Mouse (Mus musculus) hindbrain, embryonic 12.5 days (tissue): Measurements from ENCODE around the gene Ube2s. TPM values are rescaled to one million over a fixed set of nuclear protein-coding genes. Genes with fewer than 3 reads are reported as not detected.
"Not testable (repeated sequence)": the region's sequence is repeated elsewhere in the genome, so short reads cannot be mapped to it uniquely, and the experiment has no call there.

Source experiments
- ATAC-seq: fragments of 200-750 bp; cut with Nextera tagmentation; 2 replicates; pipeline ENCODE4 v1.8.0; 2017; ENCODE audit warnings: moderate TSS enrichment; ENCODE audit not compliant: low FRiP score
- H3K27ac ChIP-seq: fragments of 300-500 bp; sonication (generic); 2 replicates; pipeline ENCODE4 v1.5.1; 2016; ENCODE audit warnings: mild to moderate bottlenecking
- H3K27me3 ChIP-seq: fragments of 300-500 bp; sonication (generic); 2 replicates; pipeline ENCODE4 v1.6.1; 2016; ENCODE audit warnings: mild to moderate bottlenecking
- H3K36me3 ChIP-seq: fragments of 300-500 bp; sonication (generic); 2 replicates; pipeline ENCODE4 v1.6.1; 2016; ENCODE audit warnings: mild to moderate bottlenecking
- H3K4me1 ChIP-seq: fragments of 300-500 bp; sonication (generic); 2 replicates; pipeline ENCODE4 v1.6.1; 2016
- H3K4me2 ChIP-seq: fragments of 300-500 bp; sonication (generic); replicated peaks from 2 replicates; pipeline ENCODE4 v1.6.1; 2016; ENCODE audit warnings: mild to moderate bottlenecking
- H3K4me3 ChIP-seq: fragments of 300-500 bp; sonication (generic); 2 replicates; pipeline ENCODE4 v1.5.1; 2016; ENCODE audit warnings: mild to moderate bottlenecking
- H3K9ac ChIP-seq: fragments of 300-500 bp; sonication (generic); 2 replicates; pipeline ENCODE4 v1.6.1; 2016; ENCODE audit warnings: mild to moderate bottlenecking, moderate library complexity
- H3K9me3 ChIP-seq: fragments of 300-500 bp; sonication (generic); replicated peaks from 2 replicates; pipeline ENCODE4 v1.6.1; 2016; ENCODE audit warnings: mild to moderate bottlenecking
- WGBS: fragments of 180-500 bp; shearing (Covaris S2); methylation state at CpG from one replicate; pipeline ENCODE4 v1.1.7; 2016; 5-methylcytosine and 5-hydroxymethylcytosine counted together
- polyA plus RNA-seq: library from polyadenylated mRNA; unstranded; fragments of >200 nt; fragmentation: Nextera tagmentation; extraction: Ambion mirVana; gene quantifications from 2 replicates; pipeline ENCODE4 v1.2.1, GENCODE M21; 2016

Gene Ube2s
- polyA plus RNA-seq, result 331 and 348 TPM in 2 replicates

GRCm38 (mm10) chr7:4812303-4813104, at the start of gene Ube2s:
Ube2s (minus strand) TSS chr7:4812590.
- peak; percentile 99 for ATAC-seq
- under 1% methylated on average over 62 of the region's 62 CpGs for WGBS
- no peaks in the 10 kb centered on the region for H3K27me3 ChIP-seq
- peak within 1 kb of the TSS; percentile 98 for H3K9ac ChIP-seq
- peaks cover 24% of the 10 kb centered on the region for H3K36me3 ChIP-seq
- peak within 1 kb of the TSS; percentile 91 for H3K4me3 ChIP-seq
- H3K27ac ChIP-seq, result peak within 1 kb of the TSS; percentile 97
- H3K4me1 ChIP-seq, result peaks cover 27% of the 10 kb centered on the region
- peak within 1 kb of the TSS; percentile 87 for H3K4me2 ChIP-seq
- no peaks in the 10 kb centered on the region for H3K9me3 ChIP-seq

- not testable (repeated sequence) for H3K36me3 ChIP-seq, H3K9me3 ChIP-seq, ATAC-seq, H3K9ac ChIP-seq, H3K4me1 ChIP-seq, H3K27ac ChIP-seq, H3K4me3 ChIP-seq, H3K27me3 ChIP-seq, H3K4me2 ChIP-seq
- 78% methylated on average over 3 of the region's 3 CpGs for whole genome bisulfite sequencing
These were observed 48.5 kb upstream of the Ube2s start for GRCm38 (mm10) chr7:4860926-4861325.

GRCm38 (mm10) chr7:4859418-4859978, 47.1 kb upstream of the Ube2s start:
- Histone ChIP-seq H3K27me3 (peaks cover 4% of the 10 kb centered on the region), H3K9ac (no peak overlapping the region), H3K4me2 (no peak overlapping the region), H3K9me3 (no peaks in the 10 kb centered on the region), H3K36me3 (no peaks in the 10 kb centered on the region), H3K4me1 (no peaks in the 10 kb centered on the region), H3K27ac (no peak overlapping the region), H3K4me3 (no peak overlapping the region)
- 73% methylated on average over 12 of the region's 12 CpGs for WGBS
- no peak for ATAC-seq

- Histone ChIP-seq H3K4me3 (no peak overlapping the region), H3K9me3 (no peaks in the 10 kb centered on the region; the same call in 1 of the 2 replicates), H3K4me2 (no peak overlapping the region), H3K9ac (no peak overlapping the region), H3K4me1 (no peaks in the 10 kb centered on the region), H3K36me3 (no peaks in the 10 kb centered on the region), H3K27ac (no peak overlapping the region), H3K27me3 (peaks cover 4% of the 10 kb centered on the region)
- no peak for ATAC-seq
- 73% methylated on average over 7 of the region's 7 CpGs for WGBS
These were observed 44.9 kb upstream of the Ube2s start for GRCm38 (mm10) chr7:4857321-4857720.

- Histone ChIP-seq H3K4me2 (no peak overlapping the region), H3K9ac (no peak overlapping the region), H3K36me3 (no peaks in the 10 kb centered on the region), H3K4me3 (no peak overlapping the region), H3K9me3 (no peaks in the 10 kb centered on the region; the same call in 1 of the 2 replicates), H3K4me1 (no peaks in the 10 kb centered on the region), H3K27ac (no peak overlapping the region), H3K27me3 (peaks cover 6% of the 10 kb centered on the region)
- ATAC-seq, result no peak
- WGBS, result 88% methylated on average over 9 of the region's 9 CpGs
These were observed 44.1 kb upstream of the Ube2s start for GRCm38 (mm10) chr7:4856508-4856907.

GRCm38 (mm10) chr7:4853613-4854012, 41.2 kb upstream of the Ube2s start:
- no peaks in the 10 kb centered on the region; the same call in 1 of the 2 replicates for H3K9me3 ChIP-seq
- no peak for ATAC-seq
- H3K4me2 ChIP-seq, result no peak overlapping the region
- H3K27ac ChIP-seq, result no peak overlapping the region
- WGBS, result 81% methylated on average over 3 of the region's 3 CpGs
- no peaks in the 10 kb centered on the region for H3K4me1 ChIP-seq
- peaks cover 6% of the 10 kb centered on the region for H3K27me3 ChIP-seq
- H3K4me3 ChIP-seq, result no peak overlapping the region
- H3K36me3 ChIP-seq, result no peaks in the 10 kb centered on the region
- no peak overlapping the region for H3K9ac ChIP-seq

GRCm38 (mm10) chr7:4851315-4851688, 38.9 kb upstream of the Ube2s start:
- 71% methylated on average over 8 of the region's 8 CpGs for WGBS
- no peak overlapping the region for H3K9ac ChIP-seq
- H3K36me3 ChIP-seq, result no peaks in the 10 kb centered on the region
- no peak overlapping the region for H3K27ac ChIP-seq
- no peak overlapping the region for H3K4me2 ChIP-seq
- no peaks in the 10 kb centered on the region for H3K4me1 ChIP-seq
- H3K4me3 ChIP-seq, result no peak overlapping the region
- no peaks in the 10 kb centered on the region; the same call in 1 of the 2 replicates for H3K9me3 ChIP-seq
- H3K27me3 ChIP-seq, result 0 out of 2 replicates have a peak, but pooled peaks cover 2% of the 10 kb centered on the region
- ATAC-seq, result no peak

GRCm38 (mm10) chr7:4850621-4851314, 38.4 kb upstream of the Ube2s start:
- no peak for ATAC-seq
- 77% methylated on average over 11 of the region's 11 CpGs for WGBS

GRCm38 (mm10) chr7:4849372-4849771, 37.0 kb upstream of the Ube2s start:
- WGBS, result 67% methylated on average over 9 of the region's 9 CpGs
- H3K4me2 ChIP-seq, result no peak overlapping the region

More at GRCm38 (mm10) chr7:4850621-4851314, 38.4 kb upstream of the Ube2s start:
- 0 out of 2 replicates have a peak, but pooled peaks cover 2% of the 10 kb centered on the region for H3K27me3 ChIP-seq
- H3K4me1 ChIP-seq, result no peaks in the 10 kb centered on the region
- H3K9me3 ChIP-seq, result no peaks in the 10 kb centered on the region; the same call in 1 of the 2 replicates
- H3K4me3 ChIP-seq, result no peak overlapping the region
- no peaks in the 10 kb centered on the region for H3K36me3 ChIP-seq
- no peak overlapping the region for H3K4me2 ChIP-seq
- H3K27ac ChIP-seq, result no peak overlapping the region
- H3K9ac ChIP-seq, result no peak overlapping the region

GRCm38 (mm10) chr7:4844917-4845309, 32.5 kb upstream of the Ube2s start:
- Histone ChIP-seq H3K9ac (peak overlapping the region; percentile 69), H3K36me3 (no peaks in the 10 kb centered on the region), H3K27me3 (peaks cover 38% of the 10 kb centered on the region), H3K4me1 (peaks cover 28% of the 10 kb centered on the region), H3K27ac (peak overlapping the region; percentile 79), H3K4me3 (peak overlapping the region; percentile 55), H3K4me2 (peak overlapping the region; percentile 90), H3K9me3 (no peaks in the 10 kb centered on the region)
- peak; percentile 76 for ATAC-seq
- WGBS, result 1% methylated on average over 13 of the region's 13 CpGs

More at GRCm38 (mm10) chr7:4849372-4849771, 37.0 kb upstream of the Ube2s start:
- Histone ChIP-seq H3K36me3 (no peaks in the 10 kb centered on the region), H3K27me3 (peaks cover 6% of the 10 kb centered on the region), H3K9ac (no peak overlapping the region), H3K4me3 (no peak overlapping the region), H3K27ac (no peak overlapping the region), H3K4me1 (no peaks in the 10 kb centered on the region; the same call in 1 of the 2 replicates), H3K9me3 (no peaks in the 10 kb centered on the region; the same call in 1 of the 2 replicates)
- ATAC-seq, result no peak

- under 1% methylated on average over 40 of the region's 41 CpGs for WGBS
- Histone ChIP-seq H3K36me3 (no peaks in the 10 kb centered on the region), H3K9ac (peak within 1 kb of the TSS; percentile 69), H3K27ac (peak within 1 kb of the TSS; percentile 79), H3K4me1 (peaks cover 28% of the 10 kb centered on the region), H3K9me3 (no peaks in the 10 kb centered on the region), H3K27me3 (peaks cover 38% of the 10 kb centered on the region), H3K4me2 (peak within 1 kb of the TSS; percentile 90), H3K4me3 (peak within 1 kb of the TSS; percentile 55)
- ATAC-seq, result peak; percentile 71
These were observed 32.0 kb upstream of the Ube2s start, which contains the start of gene Shisa7 for GRCm38 (mm10) chr7:4844245-4844916. Shisa7 (minus strand) TSS chr7:4844696.
